Mouse (Mus musculus) brain, embryonic 14.5 days (tissue): Measurements from ENCODE around the gene Ccdc92.

Experiments used
- CTCF ChIP-seq: fragments of 200-500 bp; IDR thresholded peaks from 2 replicates; pipeline ENCODE4 v1.5.1; 2012; ENCODE audit warnings: inconsistent platforms, mild to moderate bottlenecking, moderate library complexity, borderline replicate concordance; ENCODE audit not compliant: insufficient read depth, insufficient read length; ENCODE audit errors: extremely low read depth
- POLR2A ChIP-seq: fragments of 200-500 bp; IDR thresholded peaks from 2 replicates; pipeline ENCODE4 v1.6.1; 2012; ENCODE audit warnings: mild to moderate bottlenecking, inconsistent platforms, borderline replicate concordance; ENCODE audit not compliant: poor library complexity, insufficient read depth, insufficient read length, severe bottlenecking; ENCODE audit errors: extremely low read depth

DNA sequence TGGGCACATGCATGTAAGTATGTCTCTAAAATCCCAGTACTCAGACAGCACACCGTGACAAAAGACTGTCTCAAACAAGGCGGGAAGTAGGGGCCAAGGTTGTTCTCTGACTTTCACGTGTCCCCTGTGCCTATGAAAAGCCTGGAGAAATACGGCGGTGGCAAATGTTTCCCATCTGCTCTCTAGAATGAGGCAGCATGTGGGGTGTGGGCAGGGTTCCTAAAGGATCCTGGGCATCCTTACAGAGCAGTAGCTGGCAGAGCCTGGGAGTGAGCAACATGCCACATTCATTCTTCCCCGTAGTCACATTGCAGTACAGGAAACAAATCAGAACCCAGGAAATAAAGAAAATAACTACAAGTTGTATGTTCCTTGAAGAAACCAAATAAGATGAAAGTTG lies 21.7 kb upstream of the Ccdc92 start:
- TF ChIP-seq POLR2A (no peak), CTCF (no peak)
